Mouse (Mus musculus): ENCODE results near the gene Mpc2.

DNA sequence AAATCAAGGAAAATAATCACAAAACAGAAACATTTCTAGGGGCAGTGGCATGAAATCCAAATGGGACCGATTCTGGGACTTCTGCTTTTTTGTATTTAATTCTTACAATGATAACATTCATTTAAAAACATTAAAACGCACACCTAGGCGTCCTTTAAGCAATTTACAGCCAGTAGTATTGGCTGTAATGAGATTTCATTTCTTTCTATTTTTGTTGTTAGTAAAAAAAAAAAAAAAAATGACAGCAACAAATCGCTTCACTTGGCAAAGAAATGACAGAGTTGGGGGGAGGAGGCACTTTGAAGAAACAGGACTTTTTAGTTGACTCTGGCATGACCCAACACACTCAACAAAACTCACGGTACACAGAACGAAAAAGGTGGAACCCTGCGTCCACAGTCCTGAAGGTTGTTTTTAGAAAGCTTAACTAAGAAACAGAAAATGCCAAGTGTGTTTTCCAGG lies 1.4 kb upstream of the Mpc2 start:
- no peak for TF ChIP-seq CTCF (IDR thresholded peaks at IDR 0.05; ENCODE audit: low read depth, low read length)
- TF ChIP-seq POLR2A (IDR thresholded peaks at IDR 0.05; ENCODE audit: borderline replicate concordance, low read depth, low read length): no peak

Measured in bone marrow macrophage, adult 2 months (primary cell).